Mouse (Mus musculus) cortical plate, adult 2 months (tissue): ENCODE data around the gene Fam114a2.

Source experiments
- CTCF ChIP-seq: fragments of 200-500 bp; IDR thresholded peaks from 2 replicates; pipeline ENCODE4 v1.5.1; 2011; ENCODE audit warnings: mild to moderate bottlenecking, control low read depth, low read length; ENCODE audit not compliant: insufficient read depth; ENCODE audit errors: extremely low read depth
- POLR2A ChIP-seq: fragments of 200-500 bp; IDR thresholded peaks from 2 replicates; pipeline ENCODE4 v1.6.1; 2011; ENCODE audit warnings: mild to moderate bottlenecking, low read length, control low read depth; ENCODE audit not compliant: insufficient read depth; ENCODE audit errors: extremely low read depth

DNA sequence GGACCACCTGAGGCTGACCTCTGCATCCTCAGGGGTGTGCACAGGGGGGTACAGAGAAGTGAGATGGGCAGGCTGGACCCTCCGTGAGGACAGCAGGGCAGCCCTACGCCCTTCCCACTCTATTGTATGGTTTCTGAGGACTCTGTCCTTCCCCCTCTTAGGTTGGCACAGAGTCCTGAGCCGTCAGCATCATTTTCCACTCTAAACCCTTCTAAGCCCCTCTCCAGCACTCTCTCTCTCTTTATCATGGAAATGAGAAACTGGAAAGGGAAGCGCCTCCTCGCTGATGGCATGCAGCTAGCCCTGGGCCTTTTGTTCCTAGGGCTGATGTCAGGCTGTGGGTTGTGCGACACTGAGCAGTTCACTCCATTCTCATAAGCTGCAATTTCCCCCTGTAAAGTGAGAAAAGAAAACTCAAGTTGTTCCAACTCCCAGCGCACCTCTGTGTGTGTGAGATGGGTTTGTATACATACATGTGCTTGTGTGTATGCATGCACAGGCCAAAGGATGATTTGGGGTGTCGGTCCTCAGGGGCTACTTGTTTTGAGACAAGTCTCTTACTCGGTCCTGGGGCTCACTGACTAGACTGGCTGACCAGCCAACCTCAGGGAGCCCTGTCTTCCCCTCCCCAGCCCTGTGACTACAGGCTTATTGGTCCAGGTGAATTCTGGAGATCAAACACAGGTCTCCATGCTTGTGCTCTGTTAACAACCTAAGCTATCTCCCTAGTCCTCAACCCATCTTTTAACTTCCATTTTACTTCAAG is 34.8 kb upstream of the Fam114a2 start:
- no peak for TF ChIP-seq CTCF
- TF ChIP-seq POLR2A: no peak
